Mouse (Mus musculus) thymus, adult 2 months (tissue): ENCODE data around the gene Col2a1. TPM values are rescaled to one million over a fixed set of nuclear protein-coding genes. Genes with fewer than 3 reads are reported as not detected.
A peak's percentile ranks its signal among the peaks of the same experiment; 100 is the strongest.

Source experiments
- DNase-seq: peaks from one replicate; pipeline ENCODE4 v3.0.0; 2021
- H3K27ac ChIP-seq: fragments of 200-500 bp; 2 replicates; pipeline ENCODE4 v1.5.1; 2012; ENCODE audit warnings: low read length, control low read depth; ENCODE audit not compliant: control insufficient read depth, insufficient read depth
- H3K27me3 ChIP-seq: fragments of 200-500 bp; 2 replicates; pipeline ENCODE4 v1.6.1; 2012; ENCODE audit warnings: mild to moderate bottlenecking, low read length, moderate library complexity, mixed read lengths; ENCODE audit not compliant: control insufficient read depth, insufficient read depth
- H3K36me3 ChIP-seq: fragments of 200-500 bp; 2 replicates; pipeline ENCODE4 v1.6.1; 2012; ENCODE audit warnings: mild to moderate bottlenecking, low read length, moderate library complexity; ENCODE audit not compliant: control insufficient read depth, insufficient read depth
- H3K4me1 ChIP-seq: fragments of 200-500 bp; replicated peaks from 2 replicates; pipeline ENCODE4 v1.6.1; 2012; ENCODE audit warnings: low read length; ENCODE audit not compliant: control insufficient read depth, insufficient read depth
- H3K4me3 ChIP-seq: fragments of 200-500 bp; 2 replicates; pipeline ENCODE4 v1.5.1; 2012; ENCODE audit warnings: mild to moderate bottlenecking, low read length, control low read depth, moderate library complexity; ENCODE audit not compliant: control insufficient read depth, insufficient read depth
- CTCF ChIP-seq: fragments of 200-500 bp; IDR thresholded peaks from 2 replicates; pipeline ENCODE4 v1.5.1; 2012; ENCODE audit warnings: mild to moderate bottlenecking, control low read depth, low read length, moderate library complexity, borderline replicate concordance; ENCODE audit not compliant: control insufficient read depth, poor library complexity, insufficient read depth; ENCODE audit errors: extremely low read depth
- POLR2A ChIP-seq: fragments of 200-500 bp; IDR thresholded peaks from 2 replicates; pipeline ENCODE4 v1.6.1; 2012; ENCODE audit warnings: mild to moderate bottlenecking, low read length, control low read depth, moderate library complexity; ENCODE audit not compliant: control insufficient read depth, poor library complexity, insufficient read depth; ENCODE audit errors: extremely low read depth
- WGBS: fragments of 180-500 bp; shearing (Covaris S2); methylation state at CpG from one replicate; pipeline ENCODE4 v1.1.7; 2018; 5-methylcytosine and 5-hydroxymethylcytosine counted together
- polyA plus RNA-seq: library from polyadenylated mRNA; depleted of rRNA; stranded (reverse); fragments of >200 nt; gene quantifications from 2 replicates; pipeline ENCODE4 v1.2.3, GENCODE M21; 2012

Col2a1 gene
- polyA plus RNA-seq, 1 experiment = 0.47 TPM

- 85% methylated on average over 8 of the region's 8 CpGs for WGBS
- no peaks in the 10 kb centered on the region for H3K27me3 ChIP-seq
- no peak for DNase-seq
- TF ChIP-seq CTCF = no peak
- no peak for TF ChIP-seq POLR2A
- no peaks in the 10 kb centered on the region for H3K36me3 ChIP-seq
- H3K27ac ChIP-seq = no peak overlapping the region
- H3K4me3 ChIP-seq = no peak overlapping the region
- H3K4me1 ChIP-seq = peaks cover 7% of the 10 kb centered on the region; the same call in 1 of the 2 replicates
Measured at GRCm38 (mm10) chr15:97954671-97955070, 49.8 kb downstream of the Col2a1 start.

DNA sequence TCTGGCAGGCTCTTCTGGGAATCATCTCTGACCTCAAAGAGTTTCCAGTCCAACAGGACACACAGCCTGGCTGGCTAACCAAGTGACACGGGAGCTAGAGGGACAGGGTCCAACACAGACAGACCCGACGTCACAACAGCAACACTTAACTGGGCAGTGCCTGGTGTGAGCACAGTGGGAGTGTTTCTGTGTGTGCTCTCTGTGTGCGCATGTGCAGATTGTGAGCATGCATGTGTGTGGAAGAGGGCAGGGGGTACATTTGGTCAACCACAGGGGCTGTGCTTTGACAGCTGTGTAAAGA lies 51.7 kb downstream of the Col2a1 start:
- Histone ChIP-seq H3K4me3 (no peak overlapping the region), H3K27ac (no peak overlapping the region), H3K36me3 (no peaks in the 10 kb centered on the region), H3K27me3 (no peaks in the 10 kb centered on the region), H3K4me1 (peaks cover 7% of the 10 kb centered on the region; the same call in 1 of the 2 replicates)
- TF ChIP-seq POLR2A (no peak), CTCF (no peak)
- WGBS = 66% methylated on average over 4 of the region's 4 CpGs
- DNase-seq = no peak

DNA sequence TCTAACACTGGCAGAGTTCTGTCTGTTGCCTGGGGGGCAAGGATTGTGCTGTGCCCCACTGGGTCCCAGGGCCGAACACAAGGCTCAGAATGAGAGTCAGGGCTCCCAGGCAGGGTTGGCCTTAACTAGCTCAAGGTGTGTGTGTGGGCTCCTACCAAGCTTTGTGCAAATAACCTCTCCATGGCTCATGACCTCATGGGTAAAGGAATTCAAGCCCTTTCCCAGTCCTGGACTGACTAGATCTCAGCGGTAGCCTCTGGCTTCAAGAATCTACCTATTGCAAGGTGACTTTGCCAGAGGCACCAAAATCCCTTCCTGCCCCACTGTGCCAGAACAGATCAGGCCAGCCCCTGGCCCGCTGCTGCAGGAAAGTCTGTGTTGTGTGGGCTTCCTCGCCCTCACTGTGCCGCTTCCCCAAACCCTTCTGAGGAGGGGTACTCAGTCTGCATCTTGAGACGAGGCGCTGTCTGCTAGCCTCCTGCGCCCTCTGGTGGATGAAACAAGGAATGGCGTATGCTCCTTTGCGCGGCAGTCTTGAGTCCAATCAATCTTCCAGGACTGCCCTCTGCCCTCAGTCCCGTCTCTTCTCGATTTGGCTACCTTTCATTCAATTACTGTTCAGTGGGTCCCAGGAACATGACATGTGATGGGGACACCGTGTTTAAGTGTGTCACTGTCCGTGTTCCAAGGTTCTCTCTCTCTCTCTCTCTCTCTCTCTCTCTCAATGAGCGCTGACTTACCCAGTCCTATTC lies 52.2 kb downstream of the Col2a1 start:
- Histone ChIP-seq H3K4me1 (peaks cover 7% of the 10 kb centered on the region; the same call in 1 of the 2 replicates), H3K27ac (no peak overlapping the region), H3K27me3 (no peaks in the 10 kb centered on the region), H3K4me3 (no peak overlapping the region), H3K36me3 (no peaks in the 10 kb centered on the region)
- 19% methylated on average over 16 of the region's 16 CpGs for WGBS
- TF ChIP-seq POLR2A (no peak), CTCF (peak; percentile 93)
- DNase-seq = peak; percentile 68

DNA sequence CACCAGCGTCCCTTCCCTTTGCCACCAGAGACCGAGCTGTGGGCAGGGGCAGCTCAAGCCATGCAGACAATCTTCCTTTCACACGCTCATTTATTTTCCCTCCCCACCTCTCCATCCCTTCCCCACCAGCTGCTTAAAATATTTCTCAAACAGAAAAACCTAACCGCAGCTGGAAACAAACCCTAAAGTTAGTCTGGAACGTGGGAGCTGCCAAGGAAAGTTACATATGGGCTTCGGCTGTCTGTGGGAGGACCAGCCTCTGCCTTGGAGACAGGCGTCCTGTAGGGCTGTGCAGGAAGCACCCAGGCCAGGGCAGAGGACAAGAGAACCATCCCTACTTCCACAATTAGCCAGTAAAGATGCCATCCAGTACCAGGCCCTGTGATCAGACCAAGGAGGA lies 54.3 kb downstream of the Col2a1 start:
- Histone ChIP-seq H3K36me3 (no peaks in the 10 kb centered on the region), H3K4me3 (no peak overlapping the region), H3K27ac (no peak overlapping the region), H3K4me1 (0 out of 2 replicates have a peak, but pooled peaks cover 2% of the 10 kb centered on the region), H3K27me3 (no peaks in the 10 kb centered on the region)
- TF ChIP-seq POLR2A (no peak), CTCF (no peak)
- WGBS = 63% methylated on average over 7 of the region's 7 CpGs
- DNase-seq = no peak

DNA sequence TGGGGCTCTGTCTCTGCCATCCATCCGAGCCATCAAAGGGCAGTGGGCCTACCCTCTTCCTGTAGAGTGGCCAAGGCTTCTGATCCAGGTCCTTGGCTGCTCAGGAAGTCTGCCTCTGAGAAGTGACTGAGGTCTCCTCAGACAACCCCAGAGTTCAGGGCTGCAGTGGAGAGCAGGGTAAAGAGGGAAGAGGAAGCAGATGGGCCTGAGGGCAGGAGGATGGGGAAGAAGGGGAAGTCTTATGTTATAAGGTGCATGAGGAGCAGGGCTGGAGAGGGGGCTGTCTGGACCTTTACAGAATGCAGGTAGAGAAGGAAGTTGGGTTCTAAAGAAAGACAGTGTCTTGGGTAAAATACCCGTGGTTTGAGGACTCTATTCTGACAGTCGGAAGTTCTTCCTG lies 54.8 kb downstream of the Col2a1 start:
- H3K4me3 ChIP-seq = no peak overlapping the region
- DNase-seq = no peak
- 11% methylated on average over 3 of the region's 3 CpGs for WGBS
- TF ChIP-seq CTCF (no peak), POLR2A (no peak)
- H3K4me1 ChIP-seq = no peaks in the 10 kb centered on the region
- H3K27ac ChIP-seq = no peak overlapping the region
- H3K27me3 ChIP-seq = no peaks in the 10 kb centered on the region
- H3K36me3 ChIP-seq = no peaks in the 10 kb centered on the region

GRCm38 (mm10) chr15:97948720-97949119 lies 55.8 kb downstream of the Col2a1 start:
- Histone ChIP-seq H3K27me3 (no peaks in the 10 kb centered on the region), H3K36me3 (no peaks in the 10 kb centered on the region), H3K27ac (no peak overlapping the region), H3K4me1 (no peaks in the 10 kb centered on the region), H3K4me3 (no peak overlapping the region)
- no peak for DNase-seq
- WGBS = 91% methylated on average over 7 of the region's 7 CpGs
- no peak for TF ChIP-seq POLR2A
- no peak for TF ChIP-seq CTCF

DNA sequence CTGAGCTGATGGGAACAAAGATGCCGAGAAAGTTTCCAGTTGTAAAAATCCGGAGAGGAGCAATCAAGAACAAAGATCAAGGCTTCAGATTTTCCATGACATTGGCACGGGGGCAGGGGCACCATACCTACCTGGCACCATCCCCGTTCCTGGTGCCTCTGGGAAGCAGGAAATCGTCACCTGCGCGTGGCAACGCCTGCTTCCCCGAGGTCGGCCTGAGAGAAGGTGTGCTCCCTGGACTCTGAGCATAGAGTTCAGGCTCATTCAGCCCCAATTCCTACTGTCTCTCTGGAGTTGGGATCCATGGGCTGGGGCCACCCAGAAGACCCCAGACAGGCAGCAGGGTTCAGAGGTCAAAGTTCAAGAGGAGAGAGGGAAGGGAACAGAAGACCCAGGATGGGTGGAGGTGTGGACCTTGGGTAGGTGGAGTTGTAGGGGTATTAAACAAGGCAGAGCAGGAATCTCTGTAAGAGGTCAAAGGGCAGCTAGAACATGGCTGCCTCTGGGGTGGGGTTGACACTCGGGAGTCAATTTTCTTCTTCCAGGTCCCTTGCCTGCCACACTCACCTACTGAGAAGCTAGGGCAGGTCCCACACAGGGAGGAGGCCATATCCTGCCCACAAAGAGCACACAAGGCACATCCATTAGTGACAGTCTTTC lies 58.7 kb downstream of the Col2a1 start:
- TF ChIP-seq POLR2A (no peak), CTCF (no peak)
- DNase-seq = no peak
- 89% methylated on average over 9 of the region's 11 CpGs for WGBS
- Histone ChIP-seq H3K4me3 (no peak overlapping the region), H3K27me3 (no peaks in the 10 kb centered on the region), H3K27ac (no peak overlapping the region), H3K4me1 (no peaks in the 10 kb centered on the region), H3K36me3 (no peaks in the 10 kb centered on the region)
